Mouse (Mus musculus): ENCODE measurements at regions not wholly inside any gene's neighbourhood (a gene's known extent, or its start where the extent isn't known, plus 50 kb on each side); places are given as distances from the start of the nearest gene placed in this dataset.

DNA sequence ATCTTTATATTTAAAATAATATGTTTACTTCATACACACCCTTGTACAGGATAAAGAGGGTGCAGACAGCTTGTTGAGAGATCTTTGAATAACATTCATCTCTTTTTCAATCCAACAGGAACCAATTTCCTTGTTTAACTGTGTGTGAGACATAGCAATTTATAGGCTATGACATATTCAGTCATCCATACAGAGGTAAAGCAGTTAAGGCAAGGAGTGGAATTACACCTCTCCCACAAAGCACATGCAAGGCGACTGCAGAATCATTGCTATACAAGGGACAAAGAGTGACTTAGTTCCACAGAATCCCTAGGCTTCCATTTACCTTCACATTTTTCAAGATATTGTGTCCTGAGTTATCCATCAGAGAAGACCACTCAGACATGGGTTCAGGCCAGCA is 959.0 kb downstream of the Slc22a22 start:
- Histone ChIP-seq H3K27me3 (ENCODE audit: control insufficient read depth, insufficient read depth, low read length) (no peaks in the 10 kb centered on the region), H3K4me2 (replicated peaks; ENCODE audit: low read depth, low read length) (no peak overlapping the region), H3K9me3 (ENCODE audit: control insufficient read depth, low read length) (no peaks in the 10 kb centered on the region), H3K4me3 (ENCODE audit: low read depth, low read length) (no peak overlapping the region), H3K4me1 (replicated peaks; ENCODE audit: control insufficient read depth, insufficient read depth, low read length) (no peaks in the 10 kb centered on the region), H3K27ac (ENCODE audit: low read depth, low read length) (no peak overlapping the region), H3K36me3 (ENCODE audit: control insufficient read depth, insufficient read depth, low read length) (no peaks in the 10 kb centered on the region), H3K9ac (ENCODE audit: low read depth, low read length) (no peak overlapping the region)
- no peak for DNase-seq (ENCODE audit: low spot score)
- 100% methylated on average over 1 of the region's 1 CpGs for WGBS
- no peak for ATAC-seq (ENCODE audit: low FRiP score)

DNA sequence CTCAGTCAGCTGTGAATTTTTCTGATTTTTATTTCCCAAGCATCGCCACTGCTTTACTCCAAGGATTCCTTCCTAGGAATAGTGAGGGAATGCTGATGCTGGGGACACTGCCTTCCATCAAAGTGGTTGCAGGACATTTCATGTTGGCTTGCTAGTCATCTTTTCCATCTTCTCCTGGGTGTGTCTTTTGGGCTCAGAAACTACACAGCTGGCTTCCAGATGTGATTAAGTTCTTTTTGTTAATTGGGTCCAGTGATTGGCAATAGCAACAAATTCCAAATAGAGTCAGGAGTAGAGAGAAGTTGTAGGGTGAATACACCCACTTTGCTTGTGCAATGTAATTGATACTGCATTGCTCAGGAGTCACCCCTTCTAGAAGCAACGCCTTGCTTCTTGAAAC is 961.3 kb downstream of the Slc22a22 start:
- no peak overlapping the region for H3K9ac ChIP-seq (ENCODE audit: low read depth, low read length)
- no peaks in the 10 kb centered on the region for H3K9me3 ChIP-seq (ENCODE audit: control insufficient read depth, low read length)
- 89% methylated on average over 2 of the region's 2 CpGs for WGBS
- no peak overlapping the region for H3K4me3 ChIP-seq (ENCODE audit: low read depth, low read length)
- no peak overlapping the region for H3K27ac ChIP-seq (ENCODE audit: low read depth, low read length)
- H3K4me1 ChIP-seq (replicated peaks; ENCODE audit: control insufficient read depth, insufficient read depth, low read length), result no peaks in the 10 kb centered on the region
- DNase-seq (ENCODE audit: low spot score) (no peak), ATAC-seq (ENCODE audit: low FRiP score) (no peak)
- H3K27me3 ChIP-seq (ENCODE audit: control insufficient read depth, insufficient read depth, low read length), result no peaks in the 10 kb centered on the region
- H3K4me2 ChIP-seq (replicated peaks; ENCODE audit: low read depth, low read length), result no peak overlapping the region
- no peaks in the 10 kb centered on the region for H3K36me3 ChIP-seq (ENCODE audit: control insufficient read depth, insufficient read depth, low read length)

DNA sequence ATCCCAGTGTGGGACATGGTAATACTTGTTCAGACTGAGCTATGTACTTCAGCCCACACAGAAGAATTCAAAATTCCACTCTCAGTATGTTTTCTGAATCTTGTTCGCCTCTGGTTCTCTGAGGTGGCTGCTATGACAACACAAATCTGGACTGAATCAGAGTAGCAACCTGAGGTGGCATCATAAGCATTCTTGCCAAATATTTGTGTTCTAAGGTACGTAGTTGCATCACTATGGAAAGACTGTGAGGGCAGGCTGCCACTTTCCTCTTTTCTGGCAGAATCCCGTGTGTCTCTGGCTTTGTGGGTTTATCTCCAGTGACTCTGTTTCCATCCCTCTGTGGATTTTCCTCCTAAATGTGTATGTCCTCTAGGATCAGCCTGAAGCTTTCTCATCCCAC is 978.7 kb downstream of the Slc22a22 start:
- WGBS, result 90% methylated on average over 3 of the region's 3 CpGs
- H3K27me3 ChIP-seq (ENCODE audit: control insufficient read depth, insufficient read depth, low read length), result no peaks in the 10 kb centered on the region
- no peaks in the 10 kb centered on the region for H3K36me3 ChIP-seq (ENCODE audit: control insufficient read depth, insufficient read depth, low read length)
- H3K9me3 ChIP-seq (ENCODE audit: control insufficient read depth, low read length), result no peaks in the 10 kb centered on the region
- H3K4me2 ChIP-seq (replicated peaks; ENCODE audit: low read depth, low read length), result no peak overlapping the region
- H3K4me3 ChIP-seq (ENCODE audit: low read depth, low read length), result no peak overlapping the region
- ATAC-seq (ENCODE audit: low FRiP score) (no peak), DNase-seq (ENCODE audit: low spot score) (no peak)
- no peak overlapping the region for H3K9ac ChIP-seq (ENCODE audit: low read depth, low read length)
- no peak overlapping the region for H3K27ac ChIP-seq (ENCODE audit: low read depth, low read length)
- H3K4me1 ChIP-seq (replicated peaks; ENCODE audit: control insufficient read depth, insufficient read depth, low read length), result no peaks in the 10 kb centered on the region

DNA sequence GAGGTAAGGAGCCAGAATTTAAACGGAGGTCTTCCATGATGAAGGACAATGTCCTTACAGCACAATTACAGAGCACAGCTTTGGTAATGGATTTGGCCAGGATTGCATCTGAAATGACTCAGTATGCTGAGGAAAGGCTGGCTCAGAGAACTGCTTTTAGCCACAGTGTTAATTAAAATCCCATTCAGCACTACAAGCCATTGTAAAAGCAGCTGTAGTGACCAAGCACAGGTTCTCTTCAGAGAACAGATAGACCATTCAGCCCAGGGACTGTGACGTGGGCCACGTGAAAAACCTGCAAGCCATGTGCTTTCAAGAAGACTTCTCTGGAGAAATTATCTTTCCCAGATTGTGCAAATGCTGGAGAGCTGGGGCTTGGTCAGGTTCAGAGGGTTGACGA is 979.7 kb downstream of the Slc22a22 start:
- no peak for DNase-seq (ENCODE audit: low spot score)

DNA sequence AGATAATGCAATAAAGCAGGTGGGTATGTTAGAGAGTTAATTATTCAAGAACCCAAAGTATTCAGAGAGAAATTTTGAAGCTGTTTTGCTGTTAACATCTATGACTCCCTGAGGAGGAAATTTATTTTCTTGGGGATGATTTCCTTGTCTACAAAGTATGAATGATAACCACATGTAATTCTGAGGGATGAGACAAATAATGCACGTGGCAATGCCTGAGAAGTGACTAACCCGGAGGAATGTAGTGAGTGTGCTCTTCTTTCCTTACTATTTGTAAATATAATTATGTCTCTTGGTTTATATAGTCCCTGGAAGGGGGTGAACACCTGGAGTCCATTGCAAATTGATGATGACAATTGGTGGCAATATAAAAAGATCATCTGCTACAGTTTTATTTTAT is 981.1 kb downstream of the Slc22a22 start:
- ATAC-seq (ENCODE audit: low FRiP score) (no peak), DNase-seq (ENCODE audit: low spot score) (no peak)
- H3K27me3 ChIP-seq (ENCODE audit: control insufficient read depth, insufficient read depth, low read length), result no peaks in the 10 kb centered on the region
- no peak overlapping the region for H3K27ac ChIP-seq (ENCODE audit: low read depth, low read length)
- H3K9ac ChIP-seq (ENCODE audit: low read depth, low read length), result no peak overlapping the region
- H3K4me1 ChIP-seq (replicated peaks; ENCODE audit: control insufficient read depth, insufficient read depth, low read length), result no peaks in the 10 kb centered on the region
- H3K36me3 ChIP-seq (ENCODE audit: control insufficient read depth, insufficient read depth, low read length), result no peaks in the 10 kb centered on the region
- H3K4me3 ChIP-seq (ENCODE audit: low read depth, low read length), result no peak overlapping the region
- no peaks in the 10 kb centered on the region for H3K9me3 ChIP-seq (ENCODE audit: control insufficient read depth, low read length)
- no peak overlapping the region for H3K4me2 ChIP-seq (replicated peaks; ENCODE audit: low read depth, low read length)
- WGBS, result 87% methylated on average over 2 of the region's 2 CpGs

More for the DNA sequence above, 979.7 kb downstream of the Slc22a22 start:
- Histone ChIP-seq H3K4me2 (replicated peaks; ENCODE audit: low read depth, low read length) (no peak overlapping the region), H3K9ac (ENCODE audit: low read depth, low read length) (no peak overlapping the region), H3K36me3 (ENCODE audit: control insufficient read depth, insufficient read depth, low read length) (no peaks in the 10 kb centered on the region), H3K27me3 (ENCODE audit: control insufficient read depth, insufficient read depth, low read length) (no peaks in the 10 kb centered on the region), H3K4me3 (ENCODE audit: low read depth, low read length) (no peak overlapping the region), H3K27ac (ENCODE audit: low read depth, low read length) (no peak overlapping the region), H3K9me3 (ENCODE audit: control insufficient read depth, low read length) (no peaks in the 10 kb centered on the region), H3K4me1 (replicated peaks; ENCODE audit: control insufficient read depth, insufficient read depth, low read length) (no peaks in the 10 kb centered on the region)
- 78% methylated on average over 4 of the region's 4 CpGs for WGBS
- no peak for ATAC-seq (ENCODE audit: low FRiP score)

DNA sequence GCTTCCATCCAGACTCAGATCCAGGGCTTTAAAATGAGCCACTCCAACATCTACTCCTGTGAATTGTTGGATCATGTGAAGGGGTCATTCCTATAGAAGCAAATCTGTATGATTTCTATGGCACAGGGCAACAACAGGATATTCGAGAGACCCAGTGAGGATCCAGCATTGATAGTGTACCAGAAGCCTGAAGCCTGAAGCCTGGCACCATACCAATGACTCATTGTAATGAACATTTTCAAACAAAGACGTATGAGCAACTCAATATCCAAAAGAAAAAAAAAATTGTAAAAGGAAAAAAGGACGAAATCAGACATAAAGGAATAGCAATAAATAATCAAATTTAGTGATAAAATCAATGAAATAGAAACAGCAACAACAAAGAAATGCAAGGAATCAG is 991.5 kb downstream of the Slc22a22 start:
- Histone ChIP-seq H3K9ac (ENCODE audit: low read depth, low read length) (no peak overlapping the region), H3K27me3 (ENCODE audit: control insufficient read depth, insufficient read depth, low read length) (no peaks in the 10 kb centered on the region), H3K27ac (ENCODE audit: low read depth, low read length) (no peak overlapping the region), H3K4me1 (replicated peaks; ENCODE audit: control insufficient read depth, insufficient read depth, low read length) (no peaks in the 10 kb centered on the region), H3K4me3 (ENCODE audit: low read depth, low read length) (no peak overlapping the region), H3K4me2 (replicated peaks; ENCODE audit: low read depth, low read length) (no peak overlapping the region), H3K9me3 (ENCODE audit: control insufficient read depth, low read length) (no peaks in the 10 kb centered on the region), H3K36me3 (ENCODE audit: control insufficient read depth, insufficient read depth, low read length) (no peaks in the 10 kb centered on the region)
- 81% methylated on average over 3 of the region's 3 CpGs for WGBS
- no peak for ATAC-seq (ENCODE audit: low FRiP score)
- DNase-seq (ENCODE audit: low spot score), result no peak

DNA sequence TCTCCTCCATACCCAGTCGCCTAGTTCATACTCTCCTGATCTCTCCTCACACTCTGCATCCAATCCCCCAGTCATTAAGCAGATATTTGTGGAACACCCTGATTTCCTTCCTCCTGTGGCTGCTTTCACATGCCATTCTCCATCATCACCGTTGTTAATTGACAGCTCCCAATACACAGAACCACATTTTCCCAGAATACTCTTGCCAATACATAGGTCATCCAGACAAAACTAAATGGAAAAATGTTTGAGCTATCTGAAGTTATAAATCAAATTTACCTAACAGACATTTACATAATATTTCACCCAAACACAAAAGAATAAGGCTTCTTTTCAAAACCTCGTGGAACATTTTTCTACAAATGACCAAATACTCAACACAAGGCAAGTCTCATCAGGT is 992.7 kb downstream of the Slc22a22 start:
- no peaks in the 10 kb centered on the region for H3K27me3 ChIP-seq (ENCODE audit: control insufficient read depth, insufficient read depth, low read length)

DNA sequence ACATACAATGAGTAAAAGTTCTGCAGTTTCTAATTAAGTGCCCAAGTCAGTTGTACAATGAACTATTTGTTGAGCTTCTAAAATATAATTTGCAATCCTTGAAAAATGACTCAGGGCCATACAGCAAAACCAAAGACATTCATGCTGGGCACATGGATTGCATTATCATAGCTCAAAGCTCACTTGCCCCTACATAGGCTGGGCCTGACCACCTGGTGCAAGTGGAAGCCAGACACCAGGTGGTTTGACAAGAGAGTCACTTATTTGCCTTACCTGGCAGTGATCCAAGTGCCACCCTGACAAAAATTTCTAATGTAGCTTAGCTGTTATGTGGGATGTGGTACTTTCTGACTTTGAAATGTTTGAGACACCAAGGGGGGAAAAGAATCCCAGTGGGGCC is 997.7 kb downstream of the Slc22a22 start:
- ATAC-seq (ENCODE audit: low FRiP score), result no peak
- Histone ChIP-seq H3K36me3 (ENCODE audit: control insufficient read depth, insufficient read depth, low read length) (no peaks in the 10 kb centered on the region), H3K27me3 (ENCODE audit: control insufficient read depth, insufficient read depth, low read length) (no peaks in the 10 kb centered on the region), H3K4me1 (replicated peaks; ENCODE audit: control insufficient read depth, insufficient read depth, low read length) (no peaks in the 10 kb centered on the region), H3K27ac (ENCODE audit: low read depth, low read length) (no peak overlapping the region), H3K4me2 (replicated peaks; ENCODE audit: low read depth, low read length) (no peak overlapping the region), H3K4me3 (ENCODE audit: low read depth, low read length) (no peak overlapping the region), H3K9ac (ENCODE audit: low read depth, low read length) (no peak overlapping the region), H3K9me3 (ENCODE audit: control insufficient read depth, low read length) (no peaks in the 10 kb centered on the region)
- no peak for DNase-seq (ENCODE audit: low spot score)

More for the DNA sequence above, 992.7 kb downstream of the Slc22a22 start:
- no peak for DNase-seq (ENCODE audit: low spot score)
- Histone ChIP-seq H3K4me1 (replicated peaks; ENCODE audit: control insufficient read depth, insufficient read depth, low read length) (no peaks in the 10 kb centered on the region), H3K9me3 (ENCODE audit: control insufficient read depth, low read length) (no peaks in the 10 kb centered on the region), H3K27ac (ENCODE audit: low read depth, low read length) (no peak overlapping the region), H3K36me3 (ENCODE audit: control insufficient read depth, insufficient read depth, low read length) (no peaks in the 10 kb centered on the region), H3K4me2 (replicated peaks; ENCODE audit: low read depth, low read length) (no peak overlapping the region), H3K9ac (ENCODE audit: low read depth, low read length) (no peak overlapping the region), H3K4me3 (ENCODE audit: low read depth, low read length) (no peak overlapping the region)
- whole genome bisulfite sequencing, result 82% methylated on average over 3 of the region's 3 CpGs
- ATAC-seq (ENCODE audit: low FRiP score), result no peak

DNA sequence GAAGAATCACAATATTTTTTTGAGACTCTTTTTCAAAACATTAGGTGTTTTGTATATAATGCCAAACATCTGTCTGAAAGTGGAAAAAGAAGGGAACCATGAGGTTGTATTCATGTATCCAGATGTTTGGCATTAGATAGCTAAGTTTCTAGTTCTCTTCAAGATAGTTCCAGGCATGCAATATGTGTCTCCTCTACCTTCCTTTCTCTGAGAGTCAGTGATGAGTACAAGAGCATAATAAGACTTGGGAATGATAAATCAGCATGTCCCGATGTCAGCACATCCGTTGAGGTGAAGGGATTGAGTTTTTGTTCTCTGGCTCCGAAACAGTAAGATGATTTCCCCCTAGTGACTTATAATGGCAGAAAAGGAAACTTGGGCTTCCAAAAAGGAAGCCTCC is 998.4 kb downstream of the Slc22a22 start:
- H3K9ac ChIP-seq (ENCODE audit: low read depth, low read length), result no peak overlapping the region
- no peak overlapping the region for H3K4me2 ChIP-seq (replicated peaks; ENCODE audit: low read depth, low read length)
- ATAC-seq (ENCODE audit: low FRiP score) (no peak), DNase-seq (ENCODE audit: low spot score) (no peak)
- no peak overlapping the region for H3K4me3 ChIP-seq (ENCODE audit: low read depth, low read length)
- no peaks in the 10 kb centered on the region for H3K36me3 ChIP-seq (ENCODE audit: control insufficient read depth, insufficient read depth, low read length)
- no peak overlapping the region for H3K27ac ChIP-seq (ENCODE audit: low read depth, low read length)
- H3K27me3 ChIP-seq (ENCODE audit: control insufficient read depth, insufficient read depth, low read length), result no peaks in the 10 kb centered on the region
- 80% methylated on average over 3 of the region's 3 CpGs for WGBS
- H3K4me1 ChIP-seq (replicated peaks; ENCODE audit: control insufficient read depth, insufficient read depth, low read length), result no peaks in the 10 kb centered on the region
- no peaks in the 10 kb centered on the region for H3K9me3 ChIP-seq (ENCODE audit: control insufficient read depth, low read length)

Measured in hindbrain, embryonic 11.5 days (tissue).